Mouse (Mus musculus) CH12.LX (cell line): ENCODE results near the gene Rasl11b. TPM values are rescaled to one million over a fixed set of nuclear protein-coding genes. Genes with fewer than 3 reads are reported as not detected.

Source experiments
- DNase-seq: peaks from one replicate; pipeline ENCODE4 v3.0.0-alpha.2; 2013; ENCODE audit errors: extremely low read depth
- H3K27ac ChIP-seq: 2 replicates; pipeline ENCODE4 v1.5.1; 2012; ENCODE audit warnings: low read depth, mild to moderate bottlenecking, control low read depth, moderate library complexity; ENCODE audit not compliant: insufficient read depth
- H3K27me3 ChIP-seq: replicated peaks from 2 replicates; pipeline ENCODE3; 2012; ENCODE audit warnings: inconsistent platforms
- H3K36me3 ChIP-seq, 2 experiments: replicated peaks in 1 of 2; 2 replicates each; pipeline versions ENCODE3 to v1.6.1; 2012; ENCODE audit warnings: inconsistent platforms in 1 of 2, low read length in 1 of 2, mild to moderate bottlenecking in 1 of 2, mixed read lengths in 1 of 2, moderate library complexity in 1 of 2; ENCODE audit not compliant: control insufficient read depth in 1 of 2, insufficient read depth in 1 of 2
- H3K4me1 ChIP-seq, 2 experiments: 2 replicates each; pipeline ENCODE4 v1.6.1; 2012; ENCODE audit warnings: inconsistent platforms in 1 of 2, moderate library complexity in 1 of 2; ENCODE audit not compliant: insufficient read depth in 2 of 2, control insufficient read depth in 1 of 2
- H3K4me2 ChIP-seq: 2 replicates; pipeline ENCODE4 v1.6.1; 2012; ENCODE audit warnings: low read depth, mild to moderate bottlenecking, control low read depth; ENCODE audit not compliant: poor library complexity, insufficient read depth, severe bottlenecking
- H3K4me3 ChIP-seq, 3 experiments: fragments of 150-350 bp in 1 of 3; sonication (generic) in 1 of 3; replicated peaks in 1 of 3; 2 replicates each; pipeline versions ENCODE3 to v1.5.1; 2011 to 2012; ENCODE audit warnings: low read depth in 2 of 3, low read length in 2 of 3, mild to moderate bottlenecking in 2 of 3, moderate library complexity in 2 of 3, control low read depth in 1 of 3, improper control_type of control experiment in 1 of 3, inconsistent platforms in 1 of 3, mixed read lengths in 1 of 3; ENCODE audit not compliant: poor library complexity in 1 of 3
- H3K79me2 ChIP-seq: replicated peaks from 2 replicates; pipeline ENCODE4 v1.6.1; 2012; ENCODE audit warnings: mild to moderate bottlenecking, moderate library complexity; ENCODE audit not compliant: control insufficient read depth, poor library complexity, insufficient read depth, severe bottlenecking; ENCODE audit errors: extremely low read depth
- H3K9ac ChIP-seq: 2 replicates; pipeline ENCODE4 v1.6.1; 2012; ENCODE audit warnings: low read depth, mild to moderate bottlenecking, control low read depth, moderate library complexity; ENCODE audit not compliant: insufficient read depth
- H3K9me3 ChIP-seq: replicated peaks from 2 replicates; pipeline ENCODE3; 2012; ENCODE audit warnings: low read length, inconsistent platforms, mixed read lengths
- BHLHE40 ChIP-seq: IDR thresholded peaks from 2 replicates; pipeline ENCODE4 v1.6.1; 2011; ENCODE audit warnings: mild to moderate bottlenecking, low read depth, low read length, improper control_type of control experiment
- CHD1 ChIP-seq: IDR thresholded peaks from 2 replicates; pipeline ENCODE4 v1.6.1; 2012; ENCODE audit warnings: low read depth, low read length, improper control_type of control experiment, inconsistent platforms
- CHD2 ChIP-seq: IDR thresholded peaks from 2 replicates; pipeline ENCODE4 v1.6.1; 2011; ENCODE audit warnings: low read length, improper control_type of control experiment
- CTCF ChIP-seq, 2 experiments: IDR thresholded peaks in 1 of 2; conservative IDR thresholded peaks in 1 of 2; 2 replicates each; pipeline ENCODE4 v1.5.1; 2011 to 2012; ENCODE audit warnings: low read depth in 2 of 2, low read length in 2 of 2, improper control_type of control experiment in 1 of 2, inconsistent platforms in 1 of 2, mild to moderate bottlenecking in 1 of 2, moderate library complexity in 1 of 2
- ELF1 ChIP-seq: IDR thresholded peaks from 2 replicates; pipeline ENCODE4 v1.6.1; 2014; ENCODE audit warnings: low read depth, mild to moderate bottlenecking, inconsistent platforms, low read length, improper control_type of control experiment
- EP300 ChIP-seq: IDR thresholded peaks from 2 replicates; pipeline ENCODE4 v1.6.1; 2011; ENCODE audit warnings: low read length, improper control_type of control experiment
- GABPA ChIP-seq: IDR thresholded peaks from 2 replicates; pipeline ENCODE4 v1.6.1; 2012; ENCODE audit warnings: low read depth, low read length, improper control_type of control experiment, inconsistent platforms; ENCODE audit not compliant: insufficient replicate concordance
- HCFC1 ChIP-seq: IDR thresholded peaks from 2 replicates; pipeline ENCODE4 v1.6.1; 2012; ENCODE audit warnings: low read depth, mild to moderate bottlenecking, inconsistent platforms, low read length, improper control_type of control experiment
- JUN ChIP-seq: IDR thresholded peaks from 2 replicates; pipeline ENCODE4 v1.6.1; 2011; ENCODE audit warnings: low read depth, mild to moderate bottlenecking, low read length, improper control_type of control experiment, moderate library complexity; ENCODE audit not compliant: insufficient read depth
- JUND ChIP-seq: conservative IDR thresholded peaks from 2 replicates; pipeline ENCODE4 v1.6.1; 2011; ENCODE audit warnings: low read depth, low read length, improper control_type of control experiment
- KAT2A ChIP-seq: IDR thresholded peaks from 2 replicates; pipeline ENCODE4 v1.6.1; 2012; ENCODE audit warnings: low read length, improper control_type of control experiment, inconsistent platforms; ENCODE audit not compliant: insufficient replicate concordance
- MAFK ChIP-seq: IDR thresholded peaks from 2 replicates; pipeline ENCODE4 v1.6.1; 2011; ENCODE audit warnings: low read length, improper control_type of control experiment; ENCODE audit not compliant: insufficient replicate concordance
- MAX ChIP-seq: IDR thresholded peaks from 2 replicates; pipeline ENCODE4 v1.6.1; 2011; ENCODE audit warnings: low read length, improper control_type of control experiment
- MEF2A ChIP-seq: IDR thresholded peaks from 2 replicates; pipeline ENCODE4 v1.6.1; 2014; ENCODE audit warnings: low read depth, mild to moderate bottlenecking, inconsistent platforms, low read length, improper control_type of control experiment, borderline replicate concordance
- MYC ChIP-seq: IDR thresholded peaks from 2 replicates; pipeline ENCODE4 v1.6.1; 2011; ENCODE audit warnings: low read depth, mild to moderate bottlenecking, improper control_type of control experiment, low read length
- NRF1 ChIP-seq: IDR thresholded peaks from 2 replicates; pipeline ENCODE4 v1.6.1; 2014; ENCODE audit warnings: low read depth, mild to moderate bottlenecking, inconsistent platforms, low read length, improper control_type of control experiment, moderate library complexity
- PAX5 ChIP-seq: IDR thresholded peaks from 2 replicates; pipeline ENCODE4 v1.6.1; 2012; ENCODE audit warnings: low read length, inconsistent platforms, mixed read lengths
- POLR2AphosphoS2 ChIP-seq: IDR thresholded peaks from 2 replicates; pipeline ENCODE4 v1.6.1; 2011; ENCODE audit warnings: low read depth, low read length, improper control_type of control experiment
- RAD21 ChIP-seq: IDR thresholded peaks from 2 replicates; pipeline ENCODE4 v1.6.1; 2011; ENCODE audit warnings: low read depth, mild to moderate bottlenecking, low read length, improper control_type of control experiment, moderate library complexity
- RCOR1 ChIP-seq: conservative IDR thresholded peaks from 2 replicates; pipeline ENCODE4 v1.6.1; 2012; ENCODE audit warnings: low read depth, mild to moderate bottlenecking, inconsistent platforms, low read length, improper control_type of control experiment
- SIN3A ChIP-seq: IDR thresholded peaks from 2 replicates; pipeline ENCODE4 v1.6.1; 2012; ENCODE audit warnings: low read length, improper control_type of control experiment, inconsistent platforms
- TCF12 ChIP-seq: IDR thresholded peaks from 2 replicates; pipeline ENCODE4 v1.6.1; 2014; ENCODE audit warnings: low read depth, mild to moderate bottlenecking, inconsistent platforms, low read length, improper control_type of control experiment
- USF1 ChIP-seq: IDR thresholded peaks from 2 replicates; pipeline ENCODE4 v1.6.1; 2014; ENCODE audit warnings: low read depth, mild to moderate bottlenecking, inconsistent platforms, low read length, improper control_type of control experiment
- ZC3H11A ChIP-seq: IDR thresholded peaks from 2 replicates; pipeline ENCODE4 v1.6.1; 2012; ENCODE audit warnings: low read depth, mild to moderate bottlenecking, inconsistent platforms, low read length, improper control_type of control experiment
- ZMIZ1 ChIP-seq: IDR thresholded peaks from 2 replicates; pipeline ENCODE4 v1.6.1; 2012; ENCODE audit warnings: low read depth, mild to moderate bottlenecking, inconsistent platforms, low read length, improper control_type of control experiment
- dilution Hi-C: fragments of 300-500 bp; cut with MboI; formaldehyde crosslinking; loops from 2 replicates; pipeline ENCODE4 v1.14.3; 2020; ENCODE audit warnings: low sequenced_read_pairs; ENCODE audit not compliant: extremely low pct_unique_long_range_greater_than_20kb, extremely low pct_ligation_motif_present
- in situ Hi-C: fragments of 300-500 bp; cut with MboI; formaldehyde crosslinking; loops from 3 replicates; pipeline ENCODE4 v1.14.3; 2019; ENCODE audit warnings: low sequenced_read_pairs, low pct_ligation_motif_present, low pct_unique_long_range_greater_than_20kb, mixed read lengths
- polyA plus RNA-seq: library from polyadenylated mRNA; unstranded; fragments of >175 nt; gene quantifications from 2 replicates; pipeline ENCODE4 v1.2.1, GENCODE M21; 2012; ENCODE audit warnings: low read depth; ENCODE audit not compliant: insufficient read length
- total RNA-seq, 2 experiments: library from RNA; depleted of rRNA; stranded (reverse); fragments of 300-350 nt in 1 of 2; fragments of >200 nt in 1 of 2; gene quantifications; 2 replicates each; pipeline ENCODE4 v1.2.3; 2012 to 2014

The Rasl11b gene
- total and polyA plus RNA-seq, 3 experiments: 0.21 to 2.7 (median 0.60) TPM

DNA sequence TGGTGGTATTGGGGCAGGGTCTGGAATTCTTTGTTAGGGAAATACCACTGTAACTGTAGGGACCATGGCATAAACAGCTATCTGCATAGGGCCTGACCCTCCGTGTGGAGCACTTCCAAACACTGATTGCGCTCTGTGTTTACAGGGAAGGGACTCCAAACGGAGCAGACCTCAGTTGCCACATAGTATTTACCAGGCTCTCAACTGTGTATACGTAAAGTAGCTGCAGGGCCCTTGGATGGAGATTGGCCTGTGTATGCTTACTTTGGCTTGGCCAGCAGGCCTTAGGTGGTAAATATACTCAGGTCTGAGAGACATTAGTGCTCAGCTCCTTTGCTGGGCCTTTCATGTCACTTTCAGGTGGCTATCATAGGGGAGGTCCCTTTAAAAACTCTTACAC lies 7.4 kb downstream of the Rasl11b start:
- H3K79me2 ChIP-seq: no peaks in the 10 kb centered on the region
- TF ChIP-seq ELF1: no peak
- TF ChIP-seq RAD21: no peak
- TF ChIP-seq BHLHE40: no peak
- TF ChIP-seq MAFK: no peak
- no peak for TF ChIP-seq ZMIZ1
- TF ChIP-seq NRF1: no peak
- TF ChIP-seq SIN3A: no peak
- TF ChIP-seq JUN: no peak
- no peak for TF ChIP-seq USF1
- TF ChIP-seq JUND: no peak
- no peak overlapping the region for H3K4me3 ChIP-seq
- H3K4me2 ChIP-seq: no peak overlapping the region
- dilution Hi-C loops (no loop called here), in situ Hi-C loops (no loop called here)
- H3K4me1 ChIP-seq: peaks cover 8 to 33% of the 10 kb centered on the region in 2 experiments
- no peak overlapping the region for H3K9ac ChIP-seq
- no peak overlapping the region for H3K27ac ChIP-seq
- H3K9me3 ChIP-seq: peaks cover 2% of the 10 kb centered on the region
- no peaks in the 10 kb centered on the region for H3K27me3 ChIP-seq
- DNase-seq: no peak
- peaks cover 0 to 23% of the 10 kb centered on the region in 2 experiments for H3K36me3 ChIP-seq

- Histone ChIP-seq H3K36me3 (peaks cover 0 to 7% of the 10 kb centered on the region in 2 experiments), H3K27ac (no peak overlapping the region), H3K79me2 (no peaks in the 10 kb centered on the region)
- dilution Hi-C loops: no loop called here
- no peak for TF ChIP-seq CHD1
- TF ChIP-seq MAX: no peak
- TF ChIP-seq MAFK: no peak
- no peak for TF ChIP-seq ZC3H11A
- TF ChIP-seq CHD2: no peak
- TF ChIP-seq, all 38 proteins: peak for 0
- H3K27me3 ChIP-seq: no peaks in the 10 kb centered on the region
- in situ Hi-C loops: no loop called here
- H3K9ac ChIP-seq: no peak overlapping the region
- no peak overlapping the region for H3K4me2 ChIP-seq
- no peak overlapping the region for H3K4me3 ChIP-seq
- peaks cover 8 to 27% of the 10 kb centered on the region in 2 experiments for H3K4me1 ChIP-seq
- H3K9me3 ChIP-seq: peaks cover 2% of the 10 kb centered on the region
- no peak for DNase-seq
Observed at GRCm38 (mm10) chr5:74204465-74204864, 9.4 kb downstream of the Rasl11b start.

- H3K9me3 ChIP-seq: peaks cover 2% of the 10 kb centered on the region
- H3K27ac ChIP-seq: no peak overlapping the region
- peaks cover 0 to 2% of the 10 kb centered on the region in 2 experiments for H3K36me3 ChIP-seq
- H3K9ac ChIP-seq: no peak overlapping the region
- H3K4me1 ChIP-seq: peaks cover 5 to 16% of the 10 kb centered on the region in 2 experiments; a peak in 3 of 4 replicates
- no peaks in the 10 kb centered on the region for H3K79me2 ChIP-seq
- TF ChIP-seq RCOR1 (no peak), MYC (no peak), EP300 (no peak), PAX5 (no peak), SIN3A (no peak), ZMIZ1 (no peak), KAT2A (no peak), JUND (no peak), MEF2A (no peak), BHLHE40 (no peak), MAX (no peak), CTCF (conservative IDR thresholded peaks at IDR 0.05 in 1 of 2, IDR thresholded peaks at IDR 0.05 in 1 of 2; ENCODE audit: low read depth in 2 of 2, low read length in 2 of 2) (no peak), HCFC1 (no peak), TCF12 (no peak), GABPA (no peak), POLR2AphosphoS2 (no peak), RAD21 (no peak)
- H3K27me3 ChIP-seq: no peaks in the 10 kb centered on the region
- H3K4me2 ChIP-seq: no peak overlapping the region
- no peak for DNase-seq
- no peak overlapping the region for H3K4me3 ChIP-seq
- in situ Hi-C loops: no loop called here
- dilution Hi-C loops: no loop called here
Observed at GRCm38 (mm10) chr5:74205509-74205908, 10.4 kb downstream of the Rasl11b start.
